Mouse (Mus musculus): ENCODE results near the gene Mad1l1. TPM values are rescaled to one million over a fixed set of nuclear protein-coding genes. Genes with fewer than 3 reads are reported as not detected.

The Mad1l1 gene
- polyA plus RNA-seq, 1 experiment from 2014 or later: 35.1 TPM

GRCm38 (mm10) chr5:140093489-140093888, 227.9 kb downstream of the Mad1l1 start:
- Histone ChIP-seq H3K4me2 (replicated peaks; ENCODE audit: low read depth, low read length) (no peak overlapping the region), H3K9me3 (ENCODE audit: control insufficient read depth, low read length) (no peaks in the 10 kb centered on the region), H3K27ac (ENCODE audit: low read depth, low read length) (no peak overlapping the region), H3K9ac (ENCODE audit: low read depth, low read length) (no peak overlapping the region), H3K4me3 (ENCODE audit: low read depth, low read length) (no peak overlapping the region), H3K27me3 (ENCODE audit: control insufficient read depth, insufficient read depth, low read length) (no peaks in the 10 kb centered on the region), H3K36me3 (ENCODE audit: control insufficient read depth, insufficient read depth, low read length) (no peaks in the 10 kb centered on the region), H3K4me1 (replicated peaks; ENCODE audit: control insufficient read depth, insufficient read depth, low read length) (0 out of 2 replicates have a peak, but pooled peaks cover 2% of the 10 kb centered on the region)
- no peak for ATAC-seq (ENCODE audit: low FRiP score)
- WGBS: 87% methylated on average over 8 of the region's 8 CpGs
- no peak for DNase-seq (ENCODE audit: low spot score)

- Histone ChIP-seq H3K4me1 (replicated peaks; ENCODE audit: control insufficient read depth, insufficient read depth, low read length) (0 out of 2 replicates have a peak, but pooled peaks cover 2% of the 10 kb centered on the region), H3K36me3 (ENCODE audit: control insufficient read depth, insufficient read depth, low read length) (no peaks in the 10 kb centered on the region), H3K4me2 (replicated peaks; ENCODE audit: low read depth, low read length) (no peak overlapping the region), H3K27me3 (ENCODE audit: control insufficient read depth, insufficient read depth, low read length) (no peaks in the 10 kb centered on the region), H3K4me3 (ENCODE audit: low read depth, low read length) (no peak overlapping the region), H3K27ac (ENCODE audit: low read depth, low read length) (no peak overlapping the region), H3K9ac (ENCODE audit: low read depth, low read length) (no peak overlapping the region), H3K9me3 (ENCODE audit: control insufficient read depth, low read length) (no peaks in the 10 kb centered on the region)
- DNase-seq (ENCODE audit: low spot score) (no peak), ATAC-seq (ENCODE audit: low FRiP score) (no peak)
- WGBS: 76% methylated on average over 11 of the region's 11 CpGs
Observed at GRCm38 (mm10) chr5:140091601-140092000, 229.8 kb downstream of the Mad1l1 start.

GRCm38 (mm10) chr5:140089263-140089662, 232.1 kb downstream of the Mad1l1 start:
- no peaks in the 10 kb centered on the region for H3K36me3 ChIP-seq (ENCODE audit: control insufficient read depth, insufficient read depth, low read length)
- H3K9ac ChIP-seq (ENCODE audit: low read depth, low read length): no peak overlapping the region
- no peak for ATAC-seq (ENCODE audit: low FRiP score)

GRCm38 (mm10) chr5:140087242-140087641, 234.1 kb downstream of the Mad1l1 start:
- no peak for DNase-seq (ENCODE audit: low spot score)
- no peaks in the 10 kb centered on the region for H3K27me3 ChIP-seq (ENCODE audit: control insufficient read depth, insufficient read depth, low read length)
- H3K4me3 ChIP-seq (ENCODE audit: low read depth, low read length): no peak overlapping the region
- 92% methylated on average over 7 of the region's 7 CpGs for WGBS
- no peak overlapping the region for H3K9ac ChIP-seq (ENCODE audit: low read depth, low read length)
- H3K27ac ChIP-seq (ENCODE audit: low read depth, low read length): no peak overlapping the region
- no peaks in the 10 kb centered on the region for H3K4me1 ChIP-seq (replicated peaks; ENCODE audit: control insufficient read depth, insufficient read depth, low read length)
- H3K36me3 ChIP-seq (ENCODE audit: control insufficient read depth, insufficient read depth, low read length): 0 out of 2 replicates have a peak, but pooled peaks cover 2% of the 10 kb centered on the region
- no peaks in the 10 kb centered on the region for H3K9me3 ChIP-seq (ENCODE audit: control insufficient read depth, low read length)
- no peak for ATAC-seq (ENCODE audit: low FRiP score)
- no peak overlapping the region for H3K4me2 ChIP-seq (replicated peaks; ENCODE audit: low read depth, low read length)

More at GRCm38 (mm10) chr5:140089263-140089662, 232.1 kb downstream of the Mad1l1 start:
- H3K4me2 ChIP-seq (replicated peaks; ENCODE audit: low read depth, low read length): no peak overlapping the region
- H3K27ac ChIP-seq (ENCODE audit: low read depth, low read length): no peak overlapping the region
- DNase-seq (ENCODE audit: low spot score): no peak
- H3K9me3 ChIP-seq (ENCODE audit: control insufficient read depth, low read length): no peaks in the 10 kb centered on the region
- no peak overlapping the region for H3K4me3 ChIP-seq (ENCODE audit: low read depth, low read length)
- no peaks in the 10 kb centered on the region for H3K27me3 ChIP-seq (ENCODE audit: control insufficient read depth, insufficient read depth, low read length)
- no peaks in the 10 kb centered on the region for H3K4me1 ChIP-seq (replicated peaks; ENCODE audit: control insufficient read depth, insufficient read depth, low read length)

GRCm38 (mm10) chr5:140084341-140084740, 237.0 kb downstream of the Mad1l1 start:
- DNase-seq (ENCODE audit: low spot score) (no peak), ATAC-seq (ENCODE audit: low FRiP score) (no peak)
- H3K27me3 ChIP-seq (ENCODE audit: control insufficient read depth, insufficient read depth, low read length): no peaks in the 10 kb centered on the region
- no peaks in the 10 kb centered on the region for H3K9me3 ChIP-seq (ENCODE audit: control insufficient read depth, low read length)
- H3K4me2 ChIP-seq (replicated peaks; ENCODE audit: low read depth, low read length): no peak overlapping the region
- H3K36me3 ChIP-seq (ENCODE audit: control insufficient read depth, insufficient read depth, low read length): 0 out of 2 replicates have a peak, but pooled peaks cover 2% of the 10 kb centered on the region
- WGBS: 95% methylated on average over 6 of the region's 6 CpGs
- H3K4me1 ChIP-seq (replicated peaks; ENCODE audit: control insufficient read depth, insufficient read depth, low read length): no peaks in the 10 kb centered on the region
- H3K9ac ChIP-seq (ENCODE audit: low read depth, low read length): no peak overlapping the region
- no peak overlapping the region for H3K27ac ChIP-seq (ENCODE audit: low read depth, low read length)
- H3K4me3 ChIP-seq (ENCODE audit: low read depth, low read length): no peak overlapping the region

GRCm38 (mm10) chr5:140083911-140084310, 237.4 kb downstream of the Mad1l1 start:
- DNase-seq (ENCODE audit: low spot score): no peak
- whole genome bisulfite sequencing: 84% methylated on average over 5 of the region's 5 CpGs
- no peak overlapping the region for H3K9ac ChIP-seq (ENCODE audit: low read depth, low read length)
- 0 out of 2 replicates have a peak, but pooled peaks cover 2% of the 10 kb centered on the region for H3K36me3 ChIP-seq (ENCODE audit: control insufficient read depth, insufficient read depth, low read length)
- no peaks in the 10 kb centered on the region for H3K9me3 ChIP-seq (ENCODE audit: control insufficient read depth, low read length)
- H3K4me2 ChIP-seq (replicated peaks; ENCODE audit: low read depth, low read length): no peak overlapping the region
- H3K4me1 ChIP-seq (replicated peaks; ENCODE audit: control insufficient read depth, insufficient read depth, low read length): no peaks in the 10 kb centered on the region
- no peak overlapping the region for H3K27ac ChIP-seq (ENCODE audit: low read depth, low read length)
- no peaks in the 10 kb centered on the region for H3K27me3 ChIP-seq (ENCODE audit: control insufficient read depth, insufficient read depth, low read length)
- H3K4me3 ChIP-seq (ENCODE audit: low read depth, low read length): no peak overlapping the region
- no peak for ATAC-seq (ENCODE audit: low FRiP score)

GRCm38 (mm10) chr5:140082204-140082812, 239.0 kb downstream of the Mad1l1 start:
- H3K4me1 ChIP-seq (replicated peaks; ENCODE audit: control insufficient read depth, insufficient read depth, low read length): no peaks in the 10 kb centered on the region
- 0 out of 2 replicates have a peak, but pooled peaks cover 2% of the 10 kb centered on the region for H3K36me3 ChIP-seq (ENCODE audit: control insufficient read depth, insufficient read depth, low read length)
- no peaks in the 10 kb centered on the region for H3K9me3 ChIP-seq (ENCODE audit: control insufficient read depth, low read length)
- WGBS: 62% methylated on average over 11 of the region's 11 CpGs
- no peak for DNase-seq (ENCODE audit: low spot score)
- no peak overlapping the region for H3K4me2 ChIP-seq (replicated peaks; ENCODE audit: low read depth, low read length)
- ATAC-seq (ENCODE audit: low FRiP score): no peak
- no peak overlapping the region for H3K9ac ChIP-seq (ENCODE audit: low read depth, low read length)
- no peak overlapping the region for H3K4me3 ChIP-seq (ENCODE audit: low read depth, low read length)
- H3K27ac ChIP-seq (ENCODE audit: low read depth, low read length): no peak overlapping the region
- no peaks in the 10 kb centered on the region for H3K27me3 ChIP-seq (ENCODE audit: control insufficient read depth, insufficient read depth, low read length)

- no peak for DNase-seq (ENCODE audit: low spot score)
- 0 out of 2 replicates have a peak, but pooled peaks cover 2% of the 10 kb centered on the region for H3K36me3 ChIP-seq (ENCODE audit: control insufficient read depth, insufficient read depth, low read length)
- H3K9ac ChIP-seq (ENCODE audit: low read depth, low read length): no peak overlapping the region
- no peak overlapping the region for H3K27ac ChIP-seq (ENCODE audit: low read depth, low read length)
- ATAC-seq (ENCODE audit: low FRiP score): no peak
- no peak overlapping the region for H3K4me2 ChIP-seq (replicated peaks; ENCODE audit: low read depth, low read length)
- H3K27me3 ChIP-seq (ENCODE audit: control insufficient read depth, insufficient read depth, low read length): no peaks in the 10 kb centered on the region
- no peak overlapping the region for H3K4me3 ChIP-seq (ENCODE audit: low read depth, low read length)
- WGBS: 65% methylated on average over 10 of the region's 10 CpGs
- no peaks in the 10 kb centered on the region for H3K4me1 ChIP-seq (replicated peaks; ENCODE audit: control insufficient read depth, insufficient read depth, low read length)
- H3K9me3 ChIP-seq (ENCODE audit: control insufficient read depth, low read length): no peaks in the 10 kb centered on the region
Observed at GRCm38 (mm10) chr5:140081084-140081483, 240.3 kb downstream of the Mad1l1 start.

- DNase-seq (ENCODE audit: low spot score): no peak
- no peak for ATAC-seq (ENCODE audit: low FRiP score)
- H3K9ac ChIP-seq (ENCODE audit: low read depth, low read length): no peak overlapping the region
- no peak overlapping the region for H3K27ac ChIP-seq (ENCODE audit: low read depth, low read length)
- H3K4me1 ChIP-seq (replicated peaks; ENCODE audit: control insufficient read depth, insufficient read depth, low read length): no peaks in the 10 kb centered on the region
- H3K36me3 ChIP-seq (ENCODE audit: control insufficient read depth, insufficient read depth, low read length): 0 out of 2 replicates have a peak, but pooled peaks cover 2% of the 10 kb centered on the region
- H3K9me3 ChIP-seq (ENCODE audit: control insufficient read depth, low read length): no peaks in the 10 kb centered on the region
- WGBS: 97% methylated on average over 4 of the region's 4 CpGs
- H3K4me2 ChIP-seq (replicated peaks; ENCODE audit: low read depth, low read length): no peak overlapping the region
- H3K4me3 ChIP-seq (ENCODE audit: low read depth, low read length): no peak overlapping the region
- H3K27me3 ChIP-seq (ENCODE audit: control insufficient read depth, insufficient read depth, low read length): no peaks in the 10 kb centered on the region
Observed at GRCm38 (mm10) chr5:140079511-140079910, 241.8 kb downstream of the Mad1l1 start.
